Mouse (Mus musculus): Measurements from ENCODE around the gene Stk11ip. TPM values are rescaled to one million over a fixed set of nuclear protein-coding genes. Genes with fewer than 3 reads are reported as not detected.

Stk11ip gene
- total and polyA plus RNA-seq, 3 experiments, result 7.3 to 19.8 (median 7.7) TPM

DNA sequence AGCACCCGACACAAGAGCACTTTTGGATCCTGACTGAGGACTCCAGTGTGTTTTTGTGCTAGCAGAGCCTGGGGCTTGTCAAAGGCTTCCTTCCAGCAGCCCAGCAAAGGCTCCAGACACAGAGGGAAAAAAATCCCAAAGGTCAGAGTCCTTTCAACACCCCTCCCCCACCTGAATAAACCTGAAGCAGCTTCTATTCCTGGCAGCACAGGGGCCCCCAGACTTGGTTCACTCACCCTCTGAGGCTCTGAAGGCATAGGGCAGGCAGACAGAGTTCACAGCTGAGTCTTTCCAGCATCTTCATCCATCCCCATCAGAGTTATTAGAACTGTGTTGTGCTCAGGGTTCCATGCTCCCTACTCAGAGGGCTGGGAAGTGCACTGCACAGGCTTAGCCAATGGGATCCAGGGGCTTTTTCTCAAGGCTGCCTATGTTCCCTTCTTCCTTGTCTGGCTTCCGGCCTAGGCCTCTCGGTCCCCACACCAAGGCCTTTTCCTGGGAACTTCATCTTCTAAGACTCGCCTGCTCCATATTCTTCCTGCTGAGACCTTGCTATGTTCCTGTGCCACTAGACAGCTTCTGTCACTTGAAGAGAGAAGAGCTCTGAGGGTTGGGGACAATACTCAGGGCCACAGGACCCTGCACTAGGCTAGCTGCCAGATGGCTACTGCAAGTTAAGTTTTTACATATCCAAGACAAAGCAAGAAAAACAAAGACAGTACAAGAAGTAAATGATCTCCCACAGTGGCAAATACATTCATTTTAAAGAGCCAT, 9.7 kb upstream of the Stk11ip start:
- no peaks in the 10 kb centered on the region for H3K79me2 ChIP-seq (replicated peaks; ENCODE audit: control insufficient read depth, insufficient read depth, low read length)
- no peak overlapping the region for H3K27ac ChIP-seq
- intact Hi-C loops (cut with DNase I), result no loop called here
- no peak overlapping the region for H3K4me3 ChIP-seq
- no peaks in the 10 kb centered on the region for H3K36me3 ChIP-seq (ENCODE audit: control insufficient read depth, insufficient read depth, low read length)
- 58% methylated on average over 4 of the region's 4 CpGs for WGBS
- no peak for DNase-seq
- no peaks in the 10 kb centered on the region for H3K27me3 ChIP-seq (ENCODE audit: control insufficient read depth, insufficient read depth, low read length)
- no peak for TF ChIP-seq EP300 (IDR thresholded peaks at IDR 0.05; ENCODE audit: insufficient read depth, low read depth, low read length)
- no peak for TF ChIP-seq CTCF (IDR thresholded peaks at IDR 0.05)
- TF ChIP-seq POLR2A (IDR thresholded peaks at IDR 0.05; ENCODE audit: insufficient read depth, low read depth, low read length), result no peak
- H3K4me1 ChIP-seq (ENCODE audit: control insufficient read depth, insufficient read depth, low read length), result peaks cover 4% of the 10 kb centered on the region; the same call in 1 of the 2 replicates
- H3K9ac ChIP-seq (ENCODE audit: low read depth, low read length), result no peak overlapping the region

DNA sequence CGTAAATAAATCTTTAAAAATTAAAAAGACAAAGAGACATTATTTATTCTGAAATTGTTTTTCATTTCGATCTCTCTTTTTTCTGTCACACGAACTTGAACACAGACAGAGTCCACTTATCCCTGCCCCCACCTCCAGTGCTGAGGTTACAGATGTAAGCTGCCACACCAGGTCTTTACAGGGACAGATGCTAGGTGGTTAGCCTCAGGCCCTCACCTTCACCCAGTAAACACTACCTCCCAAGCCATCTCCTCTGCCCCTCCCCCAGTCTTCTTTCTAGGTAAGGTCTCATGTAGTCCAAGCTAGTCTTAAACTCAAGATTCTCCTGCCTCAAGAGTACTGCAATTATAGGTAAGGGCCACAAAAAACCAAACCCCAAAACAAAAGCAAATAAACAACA, 8.8 kb upstream of the Stk11ip start:
- Histone ChIP-seq H3K9ac (ENCODE audit: low read depth, low read length) (no peak overlapping the region), H3K27ac (no peak overlapping the region), H3K4me3 (no peak overlapping the region), H3K4me1 (ENCODE audit: control insufficient read depth, insufficient read depth, low read length) (peaks cover 4% of the 10 kb centered on the region; the same call in 1 of the 2 replicates), H3K79me2 (replicated peaks; ENCODE audit: control insufficient read depth, insufficient read depth, low read length) (no peaks in the 10 kb centered on the region), H3K27me3 (ENCODE audit: control insufficient read depth, insufficient read depth, low read length) (no peaks in the 10 kb centered on the region), H3K36me3 (ENCODE audit: control insufficient read depth, insufficient read depth, low read length) (no peaks in the 10 kb centered on the region)
- WGBS, result 93% methylated on average over 3 of the region's 3 CpGs
- DNase-seq, result no peak
- no peak for TF ChIP-seq EP300 (IDR thresholded peaks at IDR 0.05; ENCODE audit: insufficient read depth, low read depth, low read length)
- TF ChIP-seq CTCF (IDR thresholded peaks at IDR 0.05), result no peak
- no peak for TF ChIP-seq POLR2A (IDR thresholded peaks at IDR 0.05; ENCODE audit: insufficient read depth, low read depth, low read length)
- intact Hi-C loops (cut with DNase I), result no loop called here

DNA sequence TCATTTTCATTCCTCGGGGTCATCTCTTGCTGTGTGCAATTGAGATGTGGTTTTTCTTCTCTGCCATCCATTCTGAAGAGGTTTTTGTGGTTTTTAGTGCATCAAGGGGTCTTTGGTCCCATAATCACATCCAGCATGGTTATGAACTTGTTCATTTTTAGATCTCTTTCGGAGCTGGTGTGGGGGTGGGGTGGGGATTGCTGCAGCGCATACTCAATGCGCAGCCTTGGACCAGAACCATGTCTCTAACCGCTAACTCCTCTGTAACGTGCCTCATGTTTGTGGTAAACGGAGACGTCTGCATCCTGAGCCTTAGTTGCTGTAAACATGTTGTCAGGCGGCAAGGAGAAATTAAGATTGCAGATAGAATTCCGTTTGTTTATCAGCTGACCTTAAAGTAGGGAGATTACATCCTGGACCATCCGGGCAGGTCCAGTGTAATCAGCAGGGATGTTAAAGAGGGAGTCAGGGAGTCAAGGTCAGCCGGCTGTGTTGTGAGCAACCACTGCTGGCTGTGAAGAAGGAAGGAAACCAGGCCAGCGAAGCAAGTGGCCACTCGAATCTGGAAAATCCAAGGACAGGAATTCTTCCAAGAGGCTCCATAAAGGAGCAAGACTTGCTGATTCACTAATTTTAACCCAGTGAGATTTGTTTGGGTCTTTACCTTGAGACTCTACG, 4.5 kb upstream of the Stk11ip start:
- 39% methylated on average over 15 of the region's 15 CpGs for WGBS
- TF ChIP-seq POLR2A (IDR thresholded peaks at IDR 0.05; ENCODE audit: insufficient read depth, low read depth, low read length) (no peak), EP300 (IDR thresholded peaks at IDR 0.05; ENCODE audit: insufficient read depth, low read depth, low read length) (no peak), CTCF (IDR thresholded peaks at IDR 0.05) (no peak)
- H3K79me2 ChIP-seq (replicated peaks; ENCODE audit: control insufficient read depth, insufficient read depth, low read length), result no peaks in the 10 kb centered on the region
- DNase-seq, result no peak
- H3K27ac ChIP-seq, result no peak overlapping the region
- H3K36me3 ChIP-seq (ENCODE audit: control insufficient read depth, insufficient read depth, low read length), result no peaks in the 10 kb centered on the region
- H3K4me1 ChIP-seq (ENCODE audit: control insufficient read depth, insufficient read depth, low read length), result no peaks in the 10 kb centered on the region
- intact Hi-C loops (cut with DNase I), result no loop called here
- H3K9ac ChIP-seq (ENCODE audit: low read depth, low read length), result no peak overlapping the region
- no peak overlapping the region for H3K4me3 ChIP-seq
- H3K27me3 ChIP-seq (ENCODE audit: control insufficient read depth, insufficient read depth, low read length), result no peaks in the 10 kb centered on the region

DNA sequence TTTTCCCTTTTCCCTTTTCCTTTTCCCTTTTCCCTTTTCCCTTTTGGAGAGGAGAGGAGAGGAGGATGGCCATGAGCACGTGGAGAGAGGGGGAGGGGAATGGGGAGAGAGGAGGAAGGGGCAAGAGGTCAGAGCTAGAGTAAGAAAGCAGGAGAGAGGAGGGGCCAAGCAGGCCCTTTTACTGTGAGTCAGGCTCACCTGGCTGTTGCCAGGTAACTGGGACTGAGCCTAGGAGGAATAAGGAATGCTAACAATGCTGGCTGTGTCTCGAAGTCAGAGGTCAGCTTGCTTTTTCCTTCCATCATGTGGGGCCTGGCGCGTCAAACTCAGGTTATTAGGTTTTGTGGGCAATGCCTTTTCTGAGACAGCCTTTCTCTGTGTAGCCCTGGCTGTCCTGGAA, 3.3 kb upstream of the Stk11ip start:
- whole genome bisulfite sequencing, result 79% methylated on average over 4 of the region's 4 CpGs
- DNase-seq, result no peak
- TF ChIP-seq POLR2A (IDR thresholded peaks at IDR 0.05; ENCODE audit: insufficient read depth, low read depth, low read length) (no peak), EP300 (IDR thresholded peaks at IDR 0.05; ENCODE audit: insufficient read depth, low read depth, low read length) (no peak), CTCF (IDR thresholded peaks at IDR 0.05) (no peak)
- H3K4me3 ChIP-seq, result no peak overlapping the region
- H3K4me1 ChIP-seq (ENCODE audit: control insufficient read depth, insufficient read depth, low read length), result no peaks in the 10 kb centered on the region
- H3K27ac ChIP-seq, result no peak overlapping the region
- H3K79me2 ChIP-seq (replicated peaks; ENCODE audit: control insufficient read depth, insufficient read depth, low read length), result no peaks in the 10 kb centered on the region
- H3K36me3 ChIP-seq (ENCODE audit: control insufficient read depth, insufficient read depth, low read length), result no peaks in the 10 kb centered on the region
- H3K27me3 ChIP-seq (ENCODE audit: control insufficient read depth, insufficient read depth, low read length), result no peaks in the 10 kb centered on the region
- H3K9ac ChIP-seq (ENCODE audit: low read depth, low read length), result no peak overlapping the region
- intact Hi-C loops (cut with DNase I), result no loop called here

DNA sequence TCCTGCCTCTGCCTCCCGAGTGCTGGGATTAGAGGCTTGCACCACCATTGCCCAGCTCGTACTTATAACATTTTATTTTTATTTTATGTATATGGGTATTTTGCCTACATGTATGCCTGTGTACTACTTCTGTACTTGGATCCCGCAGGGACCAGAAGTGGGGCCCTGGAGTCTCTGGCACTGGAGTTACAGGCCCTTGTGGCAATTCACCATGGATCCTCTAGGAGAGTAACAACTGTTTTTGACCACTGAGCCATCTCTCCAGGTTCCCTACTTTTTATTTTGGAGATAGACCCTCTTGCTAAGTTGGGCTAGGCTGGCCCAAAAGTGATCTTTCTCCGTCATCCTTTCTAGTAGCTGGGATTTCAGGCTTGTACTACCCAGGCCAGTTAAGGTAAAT, 2.9 kb upstream of the Stk11ip start:
- Histone ChIP-seq H3K27me3 (ENCODE audit: control insufficient read depth, insufficient read depth, low read length) (no peaks in the 10 kb centered on the region), H3K27ac (no peak overlapping the region), H3K9ac (ENCODE audit: low read depth, low read length) (no peak overlapping the region), H3K36me3 (ENCODE audit: control insufficient read depth, insufficient read depth, low read length) (no peaks in the 10 kb centered on the region), H3K4me1 (ENCODE audit: control insufficient read depth, insufficient read depth, low read length) (no peaks in the 10 kb centered on the region), H3K4me3 (no peak overlapping the region), H3K79me2 (replicated peaks; ENCODE audit: control insufficient read depth, insufficient read depth, low read length) (no peaks in the 10 kb centered on the region)
- DNase-seq, result no peak
- intact Hi-C loops (cut with DNase I), result no loop called here
- WGBS, result 94% methylated on average over 4 of the region's 4 CpGs
- TF ChIP-seq POLR2A (IDR thresholded peaks at IDR 0.05; ENCODE audit: insufficient read depth, low read depth, low read length) (no peak), EP300 (IDR thresholded peaks at IDR 0.05; ENCODE audit: insufficient read depth, low read depth, low read length) (no peak), CTCF (IDR thresholded peaks at IDR 0.05) (no peak)

DNA sequence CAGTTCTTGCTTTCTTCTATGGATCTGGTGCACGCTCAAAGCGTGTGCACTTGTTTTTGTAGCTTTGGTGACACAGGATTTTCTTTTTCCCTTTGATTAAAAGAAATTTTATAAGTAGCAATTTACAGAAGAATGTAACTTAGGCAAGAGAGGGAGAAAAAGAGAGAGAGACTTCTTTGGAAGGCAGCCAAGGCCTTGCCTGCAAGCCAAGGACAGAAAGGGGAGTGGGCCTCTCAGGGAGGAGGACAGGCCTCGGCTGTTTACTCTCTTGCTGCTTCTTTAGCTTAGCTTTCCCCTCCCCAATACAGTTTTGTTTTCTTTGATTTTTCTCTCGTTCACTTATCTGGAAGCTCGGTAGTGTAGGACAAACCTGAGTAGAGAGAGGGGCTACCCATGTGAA, 1.8 kb upstream of the Stk11ip start:
- no peaks in the 10 kb centered on the region for H3K4me1 ChIP-seq (ENCODE audit: control insufficient read depth, insufficient read depth, low read length)
- no peaks in the 10 kb centered on the region for H3K27me3 ChIP-seq (ENCODE audit: control insufficient read depth, insufficient read depth, low read length)
- H3K27ac ChIP-seq, result no peak overlapping the region
- H3K9ac ChIP-seq (ENCODE audit: low read depth, low read length), result no peak overlapping the region
- H3K36me3 ChIP-seq (ENCODE audit: control insufficient read depth, insufficient read depth, low read length), result no peaks in the 10 kb centered on the region
- intact Hi-C loops (cut with DNase I), result no loop called here
- no peak overlapping the region for H3K4me3 ChIP-seq
- WGBS, result 66% methylated on average over 5 of the region's 5 CpGs
- H3K79me2 ChIP-seq (replicated peaks; ENCODE audit: control insufficient read depth, insufficient read depth, low read length), result no peaks in the 10 kb centered on the region
- no peak for TF ChIP-seq CTCF (IDR thresholded peaks at IDR 0.05)
- TF ChIP-seq EP300 (IDR thresholded peaks at IDR 0.05; ENCODE audit: insufficient read depth, low read depth, low read length), result no peak
- TF ChIP-seq POLR2A (IDR thresholded peaks at IDR 0.05; ENCODE audit: insufficient read depth, low read depth, low read length), result no peak
- DNase-seq, result no peak
